Mouse (Mus musculus) retina, adult 2 months (tissue): ENCODE data around the gene Rbl1.
"Not testable (repeated sequence)": the region's sequence is repeated elsewhere in the genome, so short reads cannot be mapped to it uniquely, and the experiment has no call there.

Experiments used
- DNase-seq: peaks from one replicate; pipeline ENCODE4 v3.0.0-alpha.2; 2012; ENCODE audit warnings: low read depth, low spot score

Gene Rbl1

DNA sequence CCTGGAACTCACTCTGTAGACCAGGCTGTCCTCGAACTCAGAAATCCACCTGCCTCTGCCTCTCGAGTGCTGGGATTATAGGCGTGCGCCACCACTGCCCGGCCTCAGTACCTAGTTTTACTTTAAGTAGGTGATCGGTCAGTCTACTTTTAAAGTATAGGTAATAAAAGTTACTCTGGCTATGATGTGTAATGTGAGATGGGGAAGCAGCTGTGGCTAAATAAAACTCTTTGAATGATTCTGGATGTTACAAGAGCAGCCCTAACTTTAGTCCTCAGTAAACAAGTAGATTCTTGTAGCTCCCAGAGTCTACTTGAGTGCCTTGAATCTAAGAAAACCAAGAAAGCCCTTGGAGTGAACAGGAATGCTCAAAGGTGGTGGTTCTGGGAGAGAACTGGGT is 31.4 kb downstream of the Rbl1 start:
- DNase-seq: no peak

- no peak for DNase-seq
These were observed 33.7 kb downstream of the Rbl1 start for GRCm38 (mm10) chr2:157170626-157171025.

GRCm38 (mm10) chr2:157170166-157170565 is 34.2 kb downstream of the Rbl1 start:
- DNase-seq: no peak

GRCm38 (mm10) chr2:157166371-157167080 is 37.8 kb downstream of the Rbl1 start:
- no peak for DNase-seq

DNA sequence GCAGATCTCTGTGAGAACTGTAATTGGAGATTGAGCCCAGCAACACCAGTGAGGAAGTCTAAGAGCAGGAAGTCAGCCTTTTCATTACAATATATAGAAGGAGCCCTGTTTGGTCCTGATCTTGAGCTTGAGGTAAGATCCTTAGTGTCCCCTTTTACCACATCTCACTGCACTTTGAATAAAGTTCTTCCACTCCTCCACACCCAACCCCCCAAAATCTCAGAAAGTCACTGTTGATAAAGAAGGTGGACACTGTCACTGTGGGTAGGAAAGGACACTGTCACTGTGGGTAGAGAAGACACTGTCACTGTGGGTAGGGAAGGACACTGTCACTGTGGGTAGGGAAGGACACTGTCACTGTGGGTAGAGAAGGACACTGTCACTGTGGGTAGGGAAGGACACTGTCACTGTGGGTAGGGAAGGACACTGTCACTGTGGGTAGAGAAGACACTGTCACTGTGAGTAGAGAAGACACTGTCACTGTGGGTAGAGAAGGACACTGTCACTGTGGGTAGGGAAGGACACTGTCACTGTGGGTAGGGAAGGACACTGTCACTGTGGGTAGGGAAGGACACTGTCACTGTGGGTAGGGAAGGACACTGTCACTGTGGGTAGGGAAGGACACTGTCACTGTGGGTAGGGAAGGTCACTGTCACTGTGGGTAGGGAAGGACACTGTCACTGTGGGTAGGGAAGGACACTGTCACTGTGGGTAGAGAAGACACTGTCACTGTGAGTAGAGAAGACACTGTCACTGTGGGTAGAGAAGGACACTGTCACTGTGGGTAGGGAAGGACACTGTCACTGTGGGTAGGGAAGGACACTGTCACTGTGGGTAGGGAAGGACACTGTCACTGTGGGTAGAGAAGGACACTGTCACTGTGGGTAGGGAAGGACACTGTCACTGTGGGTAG is 38.8 kb downstream of the Rbl1 start:
- not testable (repeated sequence) for DNase-seq

DNA sequence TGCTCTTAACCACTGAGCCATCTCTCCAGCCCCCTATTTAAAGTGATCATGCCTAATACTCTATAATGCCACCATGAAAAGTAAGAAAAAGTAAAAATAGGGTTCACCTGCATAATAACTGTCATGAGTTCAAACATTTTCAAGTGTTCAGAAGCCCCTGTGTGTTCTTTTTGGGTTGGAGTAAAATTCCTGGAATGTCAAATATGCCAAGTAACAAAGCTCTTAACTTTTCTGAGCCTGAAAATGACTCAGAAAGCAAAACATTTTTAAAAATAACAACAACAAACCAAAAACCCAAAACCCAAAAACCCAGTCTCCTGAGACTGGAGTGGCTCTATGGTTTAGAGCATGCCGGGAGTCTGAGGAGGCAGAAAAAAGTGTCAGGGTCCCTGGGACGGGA is 40.2 kb downstream of the Rbl1 start:
- no peak for DNase-seq

GRCm38 (mm10) chr2:157156079-157156478 is 48.3 kb downstream of the Rbl1 start:
- no peak for DNase-seq

GRCm38 (mm10) chr2:157153235-157153634 is 51.1 kb downstream of the Rbl1 start:
- no peak for DNase-seq

- no peak for DNase-seq
These were observed 55.9 kb downstream of the Rbl1 start for GRCm38 (mm10) chr2:157148417-157148816.

DNA sequence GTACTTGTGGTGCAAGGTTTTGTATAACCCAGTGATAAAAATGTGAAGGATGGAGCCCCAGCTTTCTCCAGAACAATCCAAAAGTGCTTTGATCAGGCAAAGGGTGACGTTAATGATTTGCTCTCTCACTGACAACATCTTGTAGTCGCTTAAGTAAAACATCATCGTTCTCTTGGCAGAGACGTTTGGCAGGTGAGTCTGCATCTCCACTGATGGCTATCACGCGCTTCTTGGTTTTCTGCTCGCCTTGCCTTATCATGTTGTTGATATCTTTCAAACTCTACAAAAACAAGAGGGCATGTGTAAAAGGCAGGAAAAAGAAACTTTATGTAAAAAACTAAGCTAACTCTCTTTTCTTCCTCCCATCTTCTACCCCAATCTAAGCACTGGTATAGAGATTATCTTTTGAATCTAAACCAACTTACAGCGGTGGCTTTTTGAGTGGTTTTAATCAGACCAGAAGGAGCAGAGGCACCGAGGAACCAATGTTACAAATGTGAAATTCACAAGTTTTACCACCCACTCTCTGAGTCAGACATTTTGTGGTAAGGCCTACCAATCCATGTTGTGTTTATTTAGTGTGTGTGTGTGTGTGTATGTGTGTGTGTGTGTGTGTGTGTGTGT is 56.8 kb downstream of the Rbl1 start:
- no peak for DNase-seq

GRCm38 (mm10) chr2:157145173-157145572 is 59.2 kb downstream of the Rbl1 start:
- DNase-seq: no peak

GRCm38 (mm10) chr2:157144132-157144531 is 60.2 kb downstream of the Rbl1 start:
- DNase-seq: no peak

- DNase-seq: no peak
These were observed 62.4 kb downstream of the Rbl1 start for GRCm38 (mm10) chr2:157141962-157142361.

GRCm38 (mm10) chr2:157139251-157139802 is 65.0 kb downstream of the Rbl1 start:
- no peak for DNase-seq

GRCm38 (mm10) chr2:157138808-157139207 is 65.5 kb downstream of the Rbl1 start:
- no peak for DNase-seq

- DNase-seq: no peak
These were observed 66.2 kb downstream of the Rbl1 start for GRCm38 (mm10) chr2:157137959-157138731.

- DNase-seq: no peak
These were observed 67.7 kb downstream of the Rbl1 start for GRCm38 (mm10) chr2:157136646-157137045.

- no peak for DNase-seq
These were observed 68.2 kb downstream of the Rbl1 start for GRCm38 (mm10) chr2:157136176-157136575.

DNA sequence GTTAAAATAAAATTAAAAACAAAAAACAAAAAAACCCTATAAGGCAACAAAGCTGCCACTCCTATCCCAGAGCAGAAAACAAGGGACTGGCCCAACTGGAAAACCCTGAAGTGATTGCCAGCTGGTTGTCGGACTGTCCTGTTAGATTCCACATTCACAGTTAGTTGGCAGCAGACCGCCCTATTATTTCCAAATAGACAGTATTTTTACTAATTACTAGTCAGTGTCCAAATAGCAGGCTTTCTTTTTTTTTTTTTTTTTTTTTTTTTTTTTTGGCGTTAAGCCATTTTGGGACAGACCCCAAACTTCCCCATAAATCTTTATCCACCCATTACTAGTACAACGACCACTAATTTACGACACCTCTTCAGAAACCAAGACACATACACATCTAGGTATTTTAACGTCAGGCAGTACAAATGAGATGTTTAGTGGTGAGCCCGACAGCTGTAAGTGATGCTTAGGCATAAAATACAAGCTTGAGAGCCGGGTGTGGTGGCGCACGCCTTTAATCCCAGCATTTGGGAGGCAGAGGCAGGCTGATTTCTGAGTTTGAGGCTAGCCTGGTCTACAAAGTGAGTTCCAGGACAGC is 68.7 kb downstream of the Rbl1 start:
- DNase-seq: no peak

DNA sequence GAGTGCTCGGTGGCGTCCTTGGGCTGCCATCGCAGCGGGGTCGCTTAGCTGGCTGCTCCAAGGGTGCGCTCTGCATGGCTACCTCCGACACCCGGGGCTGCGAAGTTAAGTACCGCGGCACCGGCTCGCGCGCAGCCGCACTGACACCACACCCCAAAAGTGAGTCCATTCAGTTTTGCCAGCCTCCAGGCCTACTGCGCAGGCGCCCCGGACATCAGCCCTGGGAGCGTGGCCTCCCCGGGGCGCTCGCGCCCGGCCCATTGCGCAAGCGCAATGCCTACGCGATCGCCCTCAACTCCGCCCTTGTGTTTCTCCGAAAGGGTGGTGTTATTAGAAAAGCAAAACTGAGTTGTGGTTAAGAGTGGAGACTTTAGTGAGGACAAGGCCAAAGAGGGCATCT is 69.3 kb downstream of the Rbl1 start, which contains the start of gene Samhd1:
Samhd1 (minus strand) TSS at position 252 of the 400 bp plus-strand sequence.
- peak; percentile 84 for DNase-seq

DNA sequence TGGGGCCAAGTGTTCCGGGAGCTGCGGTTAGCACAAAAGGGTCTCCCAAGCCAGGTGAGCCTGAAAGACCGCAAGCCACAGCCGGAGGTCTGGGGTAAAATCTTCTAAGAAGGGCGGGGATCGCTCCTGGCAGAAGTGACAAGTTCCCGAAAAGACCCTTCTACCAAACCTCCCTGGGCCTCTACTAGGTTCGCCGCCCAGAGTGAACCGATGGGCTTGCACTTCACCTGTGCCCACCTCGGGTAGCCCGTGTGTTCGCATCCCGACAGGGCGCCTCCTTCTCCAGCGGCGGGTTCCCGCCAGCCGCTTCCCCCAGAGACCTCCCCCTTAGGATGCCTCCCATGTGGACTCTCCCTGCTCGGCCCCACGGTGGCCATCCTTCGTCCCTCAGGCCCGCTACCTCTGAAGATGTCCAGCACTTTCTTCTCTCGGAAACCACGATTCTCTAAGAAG is 69.8 kb downstream of the Rbl1 start:
- DNase-seq: no peak
